Mouse (Mus musculus) heart, embryonic 14.5 days (tissue): ENCODE results near the gene Dstn. TPM values are rescaled to one million over a fixed set of nuclear protein-coding genes. Genes with fewer than 3 reads are reported as not detected.

Experiments used
- ATAC-seq: fragments of 200-750 bp; cut with Nextera tagmentation; 2 replicates; pipeline ENCODE4 v1.8.0; 2017; ENCODE audit warnings: low read depth, moderate TSS enrichment; ENCODE audit not compliant: insufficient number of reproducible peaks, insufficient read depth, low FRiP score
- H3K27ac ChIP-seq, 2 experiments: fragments of 200-500 bp in 1 of 2; fragments of 300-500 bp in 1 of 2; sonication (generic) in 1 of 2; replicated peaks in 1 of 2; 2 replicates each; pipeline ENCODE4 v1.5.1; 2012 to 2014; ENCODE audit warnings: low read depth in 2 of 2, low read length in 2 of 2, control low read depth in 1 of 2, mild to moderate bottlenecking in 1 of 2, mixed read lengths in 1 of 2; ENCODE audit not compliant: control insufficient read depth in 1 of 2, insufficient read depth in 1 of 2
- H3K27me3 ChIP-seq: fragments of 300-500 bp; sonication (generic); 2 replicates; pipeline ENCODE4 v1.6.1; 2014; ENCODE audit warnings: mild to moderate bottlenecking, low read length, control low read depth; ENCODE audit not compliant: control insufficient read depth, insufficient read depth
- H3K36me3 ChIP-seq: fragments of 300-500 bp; sonication (generic); 2 replicates; pipeline ENCODE4 v1.6.1; 2014; ENCODE audit warnings: mild to moderate bottlenecking, control low read depth, low read length, mixed read lengths; ENCODE audit not compliant: control insufficient read depth, insufficient read depth
- H3K4me1 ChIP-seq, 2 experiments: fragments of 200-500 bp in 1 of 2; fragments of 300-500 bp in 1 of 2; sonication (generic) in 1 of 2; 2 replicates each; pipeline ENCODE4 v1.6.1; 2012 to 2014; ENCODE audit warnings: low read length in 2 of 2, control low read depth in 1 of 2, mixed read lengths in 1 of 2; ENCODE audit not compliant: control insufficient read depth in 2 of 2, insufficient read depth in 2 of 2
- H3K4me2 ChIP-seq: fragments of 300-500 bp; sonication (generic); 2 replicates; pipeline ENCODE4 v1.6.1; 2014; ENCODE audit warnings: mild to moderate bottlenecking, low read length
- H3K4me3 ChIP-seq, 2 experiments: fragments of 200-500 bp in 1 of 2; fragments of 300-500 bp in 1 of 2; sonication (generic) in 1 of 2; 2 replicates each; pipeline ENCODE4 v1.5.1; 2012 to 2014; ENCODE audit warnings: low read length in 2 of 2, mild to moderate bottlenecking in 2 of 2, control low read depth in 1 of 2, low read depth in 1 of 2, moderate library complexity in 1 of 2; ENCODE audit not compliant: control insufficient read depth in 1 of 2, insufficient read depth in 1 of 2
- H3K9ac ChIP-seq: fragments of 300-500 bp; sonication (generic); 2 replicates; pipeline ENCODE4 v1.6.1; 2014; ENCODE audit warnings: mild to moderate bottlenecking, low read length
- H3K9me3 ChIP-seq: fragments of 300-500 bp; sonication (generic); 2 replicates; pipeline ENCODE4 v1.6.1; 2016; ENCODE audit warnings: low read length, control low read depth; ENCODE audit not compliant: control insufficient read depth
- WGBS: fragments of 180-500 bp; shearing (Covaris S2); extraction: QIAGEN DNeasy Blood & Tissue Kit; methylation state at CpG from one replicate; pipeline ENCODE4 v1.1.7; 2014; 5-methylcytosine and 5-hydroxymethylcytosine counted together
- polyA plus RNA-seq: library from polyadenylated mRNA; unstranded; fragments of >200 nt; fragmentation: Nextera tagmentation; extraction: Ambion mirVana; gene quantifications from 2 replicates; pipeline ENCODE4 v1.2.1, GENCODE M21; 2014

Dstn gene
- polyA plus RNA-seq, 1 experiment from 2014 or later, result 1,027 TPM

GRCm38 (mm10) chr2:143882606-143883288 lies 32.4 kb upstream of the Dstn start:
- no peak for ATAC-seq

GRCm38 (mm10) chr2:143889131-143889859 lies 25.8 kb upstream of the Dstn start:
- Histone ChIP-seq H3K9me3 (no peaks in the 10 kb centered on the region), H3K36me3 (no peaks in the 10 kb centered on the region), H3K4me2 (no peak overlapping the region), H3K9ac (no peak overlapping the region), H3K4me3 (no peak overlapping the region), H3K27ac (no peak overlapping the region), H3K4me1 (no peaks in the 10 kb centered on the region), H3K27me3 (no peaks in the 10 kb centered on the region)
- no peak for ATAC-seq
- 78% methylated on average over 15 of the region's 15 CpGs for WGBS

More at GRCm38 (mm10) chr2:143882606-143883288, 32.4 kb upstream of the Dstn start:
- no peak overlapping the region for H3K9ac ChIP-seq
- 38% methylated on average over 10 of the region's 10 CpGs for WGBS
- H3K9me3 ChIP-seq, result no peaks in the 10 kb centered on the region
- H3K27ac ChIP-seq, result no peak overlapping the region
- H3K27me3 ChIP-seq, result no peaks in the 10 kb centered on the region
- no peaks in the 10 kb centered on the region for H3K36me3 ChIP-seq
- no peak overlapping the region for H3K4me3 ChIP-seq
- H3K4me2 ChIP-seq, result no peak overlapping the region
- peaks cover 3 to 4% of the 10 kb centered on the region in 2 experiments; a peak in 2 of 4 replicates for H3K4me1 ChIP-seq

GRCm38 (mm10) chr2:143889860-143890433 lies 25.2 kb upstream of the Dstn start:
- Histone ChIP-seq H3K27ac (no peak overlapping the region), H3K27me3 (no peaks in the 10 kb centered on the region), H3K9me3 (no peaks in the 10 kb centered on the region), H3K36me3 (no peaks in the 10 kb centered on the region), H3K4me2 (no peak overlapping the region), H3K4me1 (no peaks in the 10 kb centered on the region), H3K9ac (no peak overlapping the region), H3K4me3 (no peak overlapping the region)
- no peak for ATAC-seq
- WGBS, result 69% methylated on average over 12 of the region's 12 CpGs

DNA sequence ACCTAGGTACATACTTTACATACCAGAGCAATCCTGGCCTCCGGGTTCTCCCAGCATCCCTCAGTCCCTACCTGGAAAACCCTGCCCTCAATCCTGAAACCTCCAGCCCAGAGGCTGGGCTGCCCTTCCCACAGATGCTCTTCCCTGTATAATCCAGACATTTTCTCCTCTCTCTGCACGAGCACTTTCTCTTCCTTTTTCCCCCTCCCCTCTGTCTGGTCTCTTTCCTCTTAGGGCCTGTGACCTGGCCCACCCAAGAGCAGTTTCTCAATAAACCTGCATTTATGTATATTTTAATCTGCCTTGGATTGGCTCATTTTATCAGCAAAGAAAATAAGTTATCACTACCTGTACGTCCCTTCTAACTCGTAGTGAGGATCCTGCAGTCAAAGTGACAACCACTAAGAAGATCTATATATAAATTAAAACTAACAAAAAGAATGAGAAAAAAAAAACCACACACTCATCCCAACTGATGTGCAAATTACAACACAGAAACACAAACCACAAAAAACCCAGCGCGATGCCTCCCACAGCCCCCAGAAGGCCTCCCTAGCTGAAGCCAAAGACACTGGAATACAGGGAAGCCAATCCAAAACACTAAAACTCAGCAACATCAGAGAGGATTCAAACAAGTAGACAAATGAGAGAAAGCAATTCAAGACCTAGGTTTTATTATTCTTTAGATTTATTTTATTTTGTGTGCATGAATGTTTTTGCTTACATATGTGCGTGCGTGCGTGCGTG lies 23.6 kb upstream of the Dstn start:
- ATAC-seq, result no peak

GRCm38 (mm10) chr2:143899470-143900220 lies 15.5 kb upstream of the Dstn start:
- no peak overlapping the region for H3K27ac ChIP-seq
- H3K9me3 ChIP-seq, result no peaks in the 10 kb centered on the region
- peaks cover 2 to 4% of the 10 kb centered on the region in 2 experiments; a peak in 1 of 4 replicates for H3K4me1 ChIP-seq
- WGBS, result 78% methylated on average over 9 of the region's 9 CpGs
- no peaks in the 10 kb centered on the region for H3K27me3 ChIP-seq
- no peak overlapping the region for H3K9ac ChIP-seq
- H3K4me3 ChIP-seq, result no peak overlapping the region
- no peak for ATAC-seq
- no peaks in the 10 kb centered on the region for H3K36me3 ChIP-seq
- H3K4me2 ChIP-seq, result no peak overlapping the region

More for the DNA sequence above, 23.6 kb upstream of the Dstn start:
- H3K27ac ChIP-seq, result no peak overlapping the region
- no peaks in the 10 kb centered on the region for H3K36me3 ChIP-seq
- no peaks in the 10 kb centered on the region for H3K4me1 ChIP-seq
- H3K27me3 ChIP-seq, result no peaks in the 10 kb centered on the region
- no peak overlapping the region for H3K9ac ChIP-seq
- H3K4me2 ChIP-seq, result no peak overlapping the region
- H3K4me3 ChIP-seq, result no peak overlapping the region
- H3K9me3 ChIP-seq, result no peaks in the 10 kb centered on the region
- WGBS, result 81% methylated on average over 10 of the region's 10 CpGs

GRCm38 (mm10) chr2:143900821-143901351 lies 14.2 kb upstream of the Dstn start:
- no peak overlapping the region for H3K9ac ChIP-seq
- no peak overlapping the region for H3K4me3 ChIP-seq
- no peak overlapping the region for H3K4me2 ChIP-seq
- H3K9me3 ChIP-seq, result no peaks in the 10 kb centered on the region
- no peaks in the 10 kb centered on the region for H3K36me3 ChIP-seq
- no peak overlapping the region for H3K27ac ChIP-seq
- H3K27me3 ChIP-seq, result no peaks in the 10 kb centered on the region
- no peak for ATAC-seq
- 67% methylated on average over 5 of the region's 5 CpGs for WGBS
- peaks cover 2 to 4% of the 10 kb centered on the region in 2 experiments; a peak in 1 of 4 replicates for H3K4me1 ChIP-seq
